Mouse (Mus musculus) spleen, postnatal 4 days (tissue): Measurements from ENCODE around the gene Sap30bp.
A peak's percentile ranks its signal among the peaks of the same experiment; 100 is the strongest.

Experiments used
- DNase-seq, 2 experiments: peaks; one replicate each; pipeline ENCODE4 v3.0.0; 2022; ENCODE audit warnings: low spot score in 2 of 2

The Sap30bp gene

DNA sequence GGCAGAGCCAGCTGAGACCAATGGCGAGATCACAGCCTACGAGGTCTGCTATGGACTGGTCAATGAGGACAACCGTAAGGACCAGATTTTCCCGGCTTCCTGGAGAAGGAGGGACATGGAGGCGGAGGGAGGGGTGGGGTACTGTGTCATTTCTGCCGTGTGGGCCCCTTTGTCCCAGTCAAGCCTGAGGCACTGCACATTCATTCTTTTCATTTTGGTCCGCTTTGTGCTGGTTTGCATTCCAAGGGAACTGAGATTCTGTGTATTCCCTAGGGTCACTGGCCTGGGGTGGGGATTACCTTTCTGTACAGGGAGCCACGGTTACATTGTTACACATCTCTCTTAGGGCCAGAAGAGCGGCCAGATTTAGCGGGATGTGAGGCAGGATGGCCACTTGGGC, 67.5 kb downstream of the Sap30bp start:
- DNase-seq, result no peak

DNA sequence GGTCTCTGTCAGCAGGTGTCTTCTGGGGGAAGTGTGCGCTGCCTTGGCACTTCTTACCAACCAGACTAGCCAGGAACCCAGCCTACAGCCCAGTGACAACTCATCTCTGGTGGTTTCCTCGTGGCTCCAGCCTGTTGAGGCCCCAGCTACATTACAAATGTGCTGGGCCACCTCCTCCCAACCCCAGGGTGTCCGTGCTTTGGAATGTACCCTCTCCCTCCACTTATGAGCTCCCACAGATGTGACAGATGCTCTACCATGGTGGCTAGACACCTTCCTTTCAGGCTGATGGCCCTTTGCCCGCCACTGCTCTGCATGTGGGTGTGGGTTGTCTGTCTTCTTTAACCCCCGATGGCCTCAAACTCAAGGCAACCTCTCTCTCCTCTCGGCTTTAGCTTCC, 68.6 kb downstream of the Sap30bp start:
- no peak for DNase-seq

DNA sequence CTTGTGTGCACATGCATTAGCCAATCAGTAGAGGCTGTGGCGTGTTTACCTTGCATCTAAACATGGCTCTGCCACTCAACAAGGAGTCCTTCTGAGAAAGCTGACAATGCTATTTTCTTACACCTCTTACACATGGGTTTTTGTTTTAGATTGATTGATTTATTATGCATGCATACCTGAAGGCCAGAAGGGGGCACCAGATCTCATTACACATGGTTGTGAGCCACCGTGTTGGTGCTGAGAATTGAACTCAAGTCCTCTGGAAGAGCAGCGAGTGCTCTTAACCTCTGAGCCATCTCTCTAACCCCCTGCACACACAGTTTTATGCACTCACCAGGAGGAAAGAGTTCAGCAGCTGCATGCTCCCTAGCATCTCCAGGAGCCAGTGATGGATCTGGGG, 69.8 kb downstream of the Sap30bp start:
- no peak for DNase-seq

DNA sequence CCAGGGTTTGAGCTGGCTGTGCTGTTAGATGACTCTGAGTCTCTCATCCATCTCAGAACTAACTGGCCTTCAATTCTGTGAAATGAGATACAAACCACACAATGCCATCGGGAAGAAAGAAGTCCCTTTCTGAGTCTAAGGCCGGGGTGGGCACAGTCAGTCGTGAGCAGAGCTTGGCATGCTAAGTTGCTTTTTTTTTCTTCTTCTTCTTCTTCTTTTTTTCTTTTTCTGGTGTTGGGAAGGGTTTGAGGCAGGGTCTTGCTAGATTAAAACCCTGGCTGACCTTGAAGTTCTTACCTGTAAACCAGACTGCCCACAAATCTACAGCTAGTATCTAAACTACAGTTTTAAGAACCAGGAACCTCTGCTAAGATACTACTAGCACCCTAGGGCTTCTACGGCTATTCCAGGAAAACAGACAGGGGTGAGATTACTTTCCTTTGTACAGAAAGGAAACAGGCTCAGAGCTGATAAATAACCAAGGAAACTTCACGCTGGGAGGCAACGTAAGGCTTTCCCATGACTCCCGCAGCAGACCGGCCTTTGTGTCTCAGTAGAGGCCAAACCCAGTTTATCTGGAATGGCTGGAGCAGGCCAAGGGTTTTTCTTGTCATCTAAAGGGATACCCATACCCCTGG, 71.2 kb downstream of the Sap30bp start:
- no peak for DNase-seq

DNA sequence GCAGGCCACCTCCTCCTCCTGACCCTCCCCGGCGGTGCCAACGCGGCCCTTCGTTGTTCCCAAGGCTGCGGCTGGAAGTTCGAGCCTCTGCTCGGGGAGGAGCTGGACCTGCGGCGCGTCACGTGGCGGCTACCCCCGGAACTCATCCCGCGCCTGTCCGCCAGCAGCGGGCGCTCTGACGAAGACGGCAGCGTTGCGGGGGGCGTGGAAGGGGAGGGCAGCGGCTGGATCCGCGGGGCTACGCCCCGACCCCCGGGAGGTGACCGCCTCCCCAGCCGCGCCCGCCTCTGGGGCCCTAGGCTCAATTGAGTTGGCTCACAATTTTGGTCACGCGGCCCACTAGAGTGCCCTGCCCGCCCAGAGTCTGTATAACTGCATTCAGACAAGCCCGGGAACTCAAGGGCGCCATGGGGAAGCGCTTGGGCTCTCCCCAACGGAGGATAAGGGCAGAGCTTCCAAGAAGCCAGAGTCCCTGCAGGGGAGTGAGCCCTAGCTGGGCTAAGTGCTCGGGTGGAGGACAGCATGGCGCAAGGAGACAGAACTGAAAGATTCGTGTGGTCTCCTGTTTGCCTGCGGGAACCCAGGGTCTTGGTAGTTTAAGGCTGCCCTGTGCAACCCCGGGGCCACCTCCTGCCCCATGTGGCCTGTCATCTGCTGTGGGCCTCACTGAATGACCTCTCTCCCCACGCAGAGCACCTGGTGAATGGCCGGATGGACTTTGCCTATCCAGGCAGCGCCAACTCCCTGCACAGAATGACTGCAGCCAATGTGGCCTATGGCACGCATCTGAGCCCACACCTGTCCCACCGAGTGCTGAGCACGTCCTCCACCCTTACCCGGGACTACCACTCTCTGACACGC, 72.0 kb downstream of the Sap30bp start:
- peak; percentile 69 to 86 for DNase-seq

DNA sequence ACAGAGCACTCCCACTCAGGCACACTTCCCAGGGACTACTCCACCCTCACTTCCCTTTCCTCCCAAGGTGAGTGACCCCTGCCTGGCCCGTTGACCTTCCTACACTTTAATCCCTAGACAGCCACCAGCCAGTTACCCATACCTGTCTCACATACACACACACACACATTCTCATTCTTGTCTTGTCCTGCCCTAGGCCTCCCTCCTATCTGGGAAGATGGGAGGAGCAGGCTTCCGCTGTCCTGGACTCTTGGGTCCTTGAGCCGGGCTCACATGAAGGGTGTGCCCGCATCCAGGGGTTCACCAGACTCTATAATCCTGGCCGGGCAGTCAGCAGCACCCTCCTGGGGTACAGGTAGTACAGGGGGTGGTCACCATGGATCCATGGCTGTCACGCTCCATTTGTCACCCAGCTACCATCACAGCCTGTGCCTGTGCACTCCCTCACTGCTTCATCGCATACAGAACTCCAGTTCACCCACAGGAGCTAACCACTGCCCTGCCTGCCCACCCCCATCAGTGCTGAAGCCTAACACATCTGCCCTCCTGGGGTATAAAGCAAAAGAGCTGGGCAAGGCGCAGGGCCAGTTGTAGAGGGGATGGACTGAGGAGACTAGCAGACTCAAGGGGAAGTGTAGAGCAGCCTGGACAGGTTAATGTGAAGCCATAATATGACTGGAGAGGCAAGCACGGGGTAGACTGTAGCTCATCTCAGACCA, 72.8 kb downstream of the Sap30bp start:
- DNase-seq, result no peak

DNA sequence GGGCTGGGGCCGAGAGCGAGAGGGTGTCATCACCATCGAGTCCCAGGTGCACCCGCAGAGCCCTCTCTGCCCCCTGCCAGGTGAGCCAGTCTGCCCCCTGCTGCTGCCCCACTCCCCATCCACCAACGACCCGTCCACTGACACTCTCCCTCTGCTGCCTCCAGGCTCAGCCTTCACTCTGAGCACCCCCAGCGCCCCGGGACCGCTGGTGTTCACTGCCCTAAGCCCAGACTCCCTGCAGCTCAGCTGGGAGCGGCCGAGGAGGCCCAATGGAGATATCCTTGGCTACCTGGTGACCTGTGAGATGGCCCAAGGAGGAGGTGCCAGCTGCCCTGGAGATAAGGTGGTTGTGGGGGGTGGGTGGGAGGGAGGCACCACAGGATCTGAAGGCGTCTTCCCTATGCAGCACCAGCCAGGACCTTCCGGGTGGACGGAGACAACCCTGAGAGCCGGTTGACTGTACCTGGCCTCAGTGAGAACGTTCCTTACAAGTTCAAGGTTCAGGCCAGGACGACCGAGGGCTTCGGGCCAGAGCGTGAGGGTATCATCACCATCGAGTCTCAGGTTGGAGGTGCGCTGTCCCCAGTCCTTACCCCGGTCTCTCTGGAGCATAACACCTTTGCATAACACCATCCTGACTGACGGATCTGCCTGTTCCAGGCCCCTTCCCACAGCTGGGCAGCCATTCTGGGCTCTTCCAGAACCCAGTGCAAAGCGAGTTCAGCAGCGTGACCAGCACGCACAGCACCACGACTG, 74.2 kb downstream of the Sap30bp start:
- DNase-seq, result no peak

DNA sequence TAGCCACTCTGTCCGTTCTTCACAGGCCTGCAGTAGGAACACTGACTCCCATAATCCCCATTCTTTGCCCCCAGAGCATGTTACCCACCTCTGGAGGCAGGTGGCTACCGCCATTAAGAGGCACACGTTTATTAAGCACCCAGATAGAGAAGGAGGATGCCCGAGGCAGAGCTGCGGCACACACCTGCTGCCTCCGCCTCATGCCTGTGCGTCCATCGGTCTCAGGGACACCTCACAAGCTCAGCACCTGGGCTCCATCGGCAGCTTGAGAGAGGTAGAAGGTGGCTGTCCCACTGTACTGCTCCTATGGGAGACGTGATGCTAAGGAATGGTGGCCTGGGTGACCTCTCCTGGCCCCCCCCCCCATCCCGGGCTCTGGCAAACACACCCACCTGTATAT, 75.3 kb downstream of the Sap30bp start:
- no peak for DNase-seq

DNA sequence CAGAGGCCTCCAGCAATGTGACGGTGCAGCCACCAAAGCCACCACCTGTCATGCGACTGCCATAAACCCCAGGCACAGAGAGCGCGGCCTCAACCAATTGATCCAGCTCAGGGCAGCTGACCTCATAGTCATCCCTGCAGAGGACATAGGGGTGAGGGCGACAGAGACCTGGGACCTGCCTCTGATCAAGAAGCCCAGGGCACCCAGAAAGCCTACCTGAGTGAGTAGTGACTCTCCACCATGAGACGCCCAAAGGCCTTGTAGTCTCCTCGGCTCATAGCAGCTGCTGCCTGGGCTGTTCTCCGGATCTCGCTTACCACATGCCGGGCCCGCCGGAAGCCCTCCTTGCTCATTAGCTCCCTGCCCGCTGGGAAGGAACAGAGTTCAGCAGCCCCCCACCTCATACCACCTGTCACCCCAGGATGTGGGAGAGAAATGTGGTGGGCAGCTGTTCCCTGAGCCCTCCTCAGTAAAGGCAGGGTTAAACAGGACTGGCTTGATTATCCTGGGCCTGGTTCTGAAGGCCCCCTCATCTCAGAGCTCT, 75.8 kb downstream of the Sap30bp start:
- DNase-seq, result no peak

DNA sequence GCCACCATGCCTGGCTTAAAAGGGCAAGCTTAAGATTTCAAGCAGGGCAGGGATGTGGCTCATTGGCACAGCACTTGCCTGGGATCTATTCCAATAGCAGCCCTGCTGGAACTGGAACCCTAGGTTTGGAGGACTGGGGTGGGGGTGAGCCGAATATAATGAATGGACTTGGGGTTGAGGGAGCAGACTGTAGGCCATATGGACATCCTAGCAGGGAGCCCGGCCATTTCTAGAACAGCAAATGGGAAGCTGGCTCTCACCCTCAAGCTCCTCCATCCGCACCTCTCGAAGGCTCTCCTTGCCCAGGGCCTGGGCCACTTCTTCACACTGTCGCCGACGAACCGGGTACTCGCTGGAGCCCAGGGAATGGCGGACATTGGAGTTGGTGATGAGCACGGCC, 76.6 kb downstream of the Sap30bp start:
- DNase-seq, result no peak

DNA sequence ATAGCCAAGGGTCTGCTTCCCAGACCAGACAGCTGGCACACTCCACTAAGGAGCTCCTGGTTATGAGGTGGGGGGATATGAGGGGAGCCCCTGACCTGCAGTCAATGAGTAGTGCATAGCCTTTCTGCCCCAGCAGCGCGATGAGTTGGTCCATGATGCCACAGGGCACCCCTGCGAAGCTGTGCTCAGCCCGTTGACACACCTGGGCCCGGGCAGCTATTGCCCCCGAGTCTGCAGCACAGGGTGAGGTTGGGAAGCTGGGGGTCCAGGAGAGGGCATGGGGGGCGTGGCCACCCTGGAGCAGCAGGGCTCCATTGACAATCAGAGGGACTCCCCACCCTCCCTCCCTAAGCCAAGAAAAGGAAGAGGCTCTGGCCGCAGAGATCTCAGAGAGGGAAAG, 77.1 kb downstream of the Sap30bp start:
- no peak for DNase-seq

DNA sequence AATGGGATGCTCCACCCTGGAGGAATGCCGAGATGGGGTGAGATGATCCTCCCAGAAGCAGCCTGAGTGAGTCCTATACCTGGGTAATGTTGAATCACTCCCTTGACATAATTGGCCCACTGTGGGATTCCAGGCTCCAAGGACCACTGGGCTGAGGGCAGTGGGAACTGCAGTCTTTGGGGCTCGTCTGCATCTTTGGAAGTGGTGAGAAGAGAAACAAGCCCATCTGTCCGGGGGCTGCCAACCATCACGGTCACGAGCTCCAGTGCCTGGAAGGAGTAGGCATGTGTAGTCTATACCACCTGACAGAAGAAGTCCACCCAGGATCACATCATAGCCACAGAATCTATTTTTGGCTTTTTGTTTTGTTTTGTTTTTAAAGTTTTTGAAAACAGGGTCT, 77.9 kb downstream of the Sap30bp start:
- no peak for DNase-seq

DNA sequence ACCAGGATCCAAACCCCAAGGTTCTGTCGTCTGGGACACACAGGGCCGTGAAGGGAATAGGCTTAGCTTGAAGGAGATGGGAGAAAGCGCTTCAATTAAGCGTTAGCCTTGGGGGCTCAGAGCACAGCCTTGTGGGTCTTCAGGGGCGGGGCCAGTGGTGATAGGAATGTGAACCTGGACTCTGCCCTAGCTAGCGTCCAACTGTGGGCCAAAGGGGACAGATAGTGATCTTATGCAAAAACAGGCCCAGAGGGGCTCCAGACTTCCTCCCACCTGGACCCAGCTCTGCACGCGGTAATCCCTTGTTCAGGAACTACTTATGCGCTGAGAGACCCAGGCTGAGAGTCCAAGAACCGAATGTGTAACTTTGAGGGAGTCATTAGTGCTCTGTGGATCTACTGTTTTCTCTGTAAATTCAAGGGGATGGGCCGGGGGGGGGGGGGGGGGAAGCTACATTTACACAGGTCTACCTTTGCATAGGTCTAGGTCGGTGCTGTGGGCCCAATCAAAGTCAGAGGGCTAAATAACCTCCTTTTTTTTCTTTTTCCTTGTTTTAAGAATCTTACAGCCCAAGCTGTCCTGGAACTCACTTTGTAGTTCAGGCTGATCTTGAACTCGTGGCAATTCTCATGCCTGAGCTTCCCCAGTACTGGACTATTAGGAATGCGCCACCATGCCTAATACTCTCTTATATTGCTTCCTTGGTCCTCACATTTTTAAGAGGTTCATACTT, 78.6 kb downstream of the Sap30bp start:
- no peak for DNase-seq

DNA sequence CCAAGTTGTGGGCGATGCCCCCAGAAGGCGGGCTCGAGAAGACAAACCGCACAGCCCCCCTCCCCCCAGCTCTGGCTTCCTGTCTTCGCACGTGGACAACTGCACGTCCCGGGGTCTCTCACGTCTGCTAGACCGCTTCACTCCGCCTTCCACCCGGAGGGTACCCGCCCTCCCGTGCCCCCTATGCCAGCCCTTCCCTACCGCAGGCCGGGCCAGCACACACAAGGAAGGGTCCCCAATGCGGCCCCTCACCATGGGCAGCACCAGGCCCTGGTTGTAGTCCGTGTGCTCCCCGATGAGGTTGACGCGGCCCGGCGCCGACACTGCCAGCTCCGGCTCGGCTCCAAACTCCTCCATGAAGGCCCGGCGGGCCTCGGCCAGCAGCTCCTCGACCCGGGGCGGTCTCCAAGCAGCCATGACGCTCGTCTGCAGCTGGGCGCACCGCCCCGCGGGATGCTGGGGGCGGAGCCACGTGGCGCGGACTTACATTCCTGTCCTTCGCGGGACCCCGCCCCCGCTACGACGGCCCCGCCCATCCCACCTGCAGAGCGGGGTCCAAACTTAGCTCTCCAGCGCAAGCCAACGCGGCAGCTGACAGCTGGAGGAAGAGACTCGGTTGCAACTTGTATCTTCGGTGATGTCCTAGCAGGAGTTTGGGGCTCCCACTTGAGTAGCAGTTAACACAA, 79.3 kb downstream of the Sap30bp start, which contains the start of gene Galk1:
Gene Galk1, minus strand, starts transcription at position 458 of the 686 bp plus-strand sequence.
- peak; percentile 87 to 91 for DNase-seq

DNA sequence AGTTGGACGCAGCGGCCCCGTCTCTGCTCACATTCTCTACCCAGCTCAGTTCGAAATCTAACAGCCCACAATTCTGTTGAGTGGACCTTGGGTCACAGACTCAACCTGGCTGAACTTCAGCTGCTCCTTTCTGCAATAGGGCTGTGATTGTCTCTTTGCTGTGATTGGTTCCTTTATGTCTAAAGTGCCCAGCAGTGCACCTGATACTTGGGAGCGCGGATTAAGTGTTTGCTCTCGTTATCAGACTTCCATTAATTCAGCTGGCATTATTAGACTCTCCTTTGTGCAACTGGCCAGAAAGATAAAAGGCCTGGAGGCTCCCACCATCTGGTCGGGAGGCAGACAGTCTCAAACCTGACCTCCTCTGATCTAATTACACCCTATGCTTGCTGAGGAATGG, 81.7 kb downstream of the Sap30bp start:
- no peak for DNase-seq
